In the genomic region with DNA sequence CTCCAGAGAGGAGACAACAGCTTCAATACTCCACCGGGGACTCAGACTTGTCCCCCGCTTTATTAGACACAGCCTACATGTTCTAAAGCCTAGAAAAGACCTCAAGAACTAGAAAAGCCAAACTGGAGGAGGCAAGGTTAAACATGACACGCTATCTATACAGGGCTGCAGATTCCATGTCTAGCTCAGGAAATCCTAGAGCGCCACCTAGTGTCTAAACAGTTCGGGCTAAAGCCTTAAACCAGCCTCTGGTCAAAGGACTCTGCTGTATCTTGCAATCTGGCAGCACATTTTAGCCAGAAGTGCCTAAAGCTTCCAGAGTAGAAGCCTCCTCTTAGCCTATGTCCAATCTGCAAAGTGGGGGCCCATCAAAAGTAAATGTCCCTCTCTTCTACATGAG, we compare ENCODE assay signal across 9 mouse cellular contexts. TPM values are rescaled to one million over a fixed set of nuclear protein-coding genes. Genes with fewer than 3 reads are reported as not detected.
DNase-seq lines count a peak whose midpoint lies in the region; ATAC-seq and TF ChIP-seq lines count a peak whose summit lies in the region.
"Had no signal": no experiment of that assay in that cellular context is flagged by ENCODE, and none has a peak within 500 bp of the region (broad histone marks: within the 10 kb centered on the region; RNA-seq: fewer than 3 reads in every experiment).

No protein-coding gene starts in this region.

- peak; percentile 62; the same call in 1 of the 2 replicates for TF ChIP-seq EP300 in heart, adult 2 months (IDR thresholded peaks at IDR 0.05; ENCODE audit: insufficient read depth, low read depth, low read length)

- H3K27me3 ChIP-seq in heart, adult 2 months (ENCODE audit: control insufficient read depth, insufficient read depth, low read length): no peaks in the 10 kb centered on the region
- no peaks in the 10 kb centered on the region; the same call in 1 of the 2 replicates for H3K27me3 ChIP-seq in kidney, embryonic 14.5 days (ENCODE audit: control insufficient read depth, insufficient read depth, low read length)
- no peaks in the 10 kb centered on the region for H3K27me3 ChIP-seq in limb, embryonic 15.5 days
- H3K27me3 ChIP-seq in midbrain, embryonic 16.5 days (ENCODE audit: control insufficient read depth, insufficient read depth, low read depth, low read length): no peaks in the 10 kb centered on the region
- H3K27me3 ChIP-seq: embryonic facial prominence, embryonic 12.5 days had no signal

- WGBS in heart, adult 2 months: 8% methylated on average over 5 of the region's 5 CpGs
- WGBS in kidney, embryonic 14.5 days: 5% methylated on average over 5 of the region's 5 CpGs
- 8% methylated on average over 5 of the region's 5 CpGs for WGBS in limb, embryonic 15.5 days
- WGBS in midbrain, embryonic 16.5 days: 8% methylated on average over 5 of the region's 5 CpGs

- no peak overlapping the region for H3K4me2 ChIP-seq in kidney, embryonic 14.5 days (replicated peaks; ENCODE audit: low read depth, low read length)
- H3K4me2 ChIP-seq in limb, embryonic 15.5 days: no peak overlapping the region
- no peak overlapping the region for H3K4me2 ChIP-seq in midbrain, embryonic 16.5 days (ENCODE audit: low read length)
- H3K4me2 ChIP-seq: embryonic facial prominence, embryonic 12.5 days had no signal

- no peaks in the 10 kb centered on the region for H3K9me3 ChIP-seq in kidney, embryonic 14.5 days (ENCODE audit: control insufficient read depth, low read length)
- H3K9me3 ChIP-seq in limb, embryonic 15.5 days: no peaks in the 10 kb centered on the region
- no peaks in the 10 kb centered on the region for H3K9me3 ChIP-seq in midbrain, embryonic 16.5 days (replicated peaks; ENCODE audit: control insufficient read depth, low read length, poor library complexity, severe bottlenecking)
- H3K9me3 ChIP-seq: embryonic facial prominence, embryonic 12.5 days had no signal

- no peaks in the 10 kb centered on the region for H3K4me1 ChIP-seq in heart, adult 2 months (ENCODE audit: control insufficient read depth, insufficient read depth, low read length)
- no peaks in the 10 kb centered on the region for H3K4me1 ChIP-seq in kidney, embryonic 14.5 days (ENCODE audit: control insufficient read depth, insufficient read depth, low read length)
- no peaks in the 10 kb centered on the region for H3K4me1 ChIP-seq in limb, embryonic 15.5 days
- no peaks in the 10 kb centered on the region for H3K4me1 ChIP-seq in midbrain, embryonic 16.5 days (ENCODE audit: control insufficient read depth, insufficient read depth, low read length)
- H3K4me1 ChIP-seq: embryonic facial prominence, embryonic 12.5 days had no signal

- TF ChIP-seq POLR2A in heart, adult 2 months (IDR thresholded peaks at IDR 0.05; ENCODE audit: insufficient read depth, low read depth, low read length): no peak

- H3K27ac ChIP-seq in heart, adult 2 months: no peak overlapping the region
- H3K27ac ChIP-seq in kidney, embryonic 14.5 days (ENCODE audit: low read depth, low read length): no peak overlapping the region
- H3K27ac ChIP-seq in limb, embryonic 15.5 days: no peak overlapping the region
- H3K27ac ChIP-seq in midbrain, embryonic 16.5 days (ENCODE audit: low read length): no peak overlapping the region
- H3K27ac ChIP-seq: embryonic facial prominence, embryonic 12.5 days had no signal

- H3K9ac ChIP-seq in heart, adult 2 months (ENCODE audit: low read depth, low read length): no peak overlapping the region
- no peak overlapping the region for H3K9ac ChIP-seq in kidney, embryonic 14.5 days (ENCODE audit: low read depth, low read length)
- no peak overlapping the region for H3K9ac ChIP-seq in limb, embryonic 15.5 days
- H3K9ac ChIP-seq in midbrain, embryonic 16.5 days (ENCODE audit: low read depth, low read length): no peak overlapping the region
- H3K9ac ChIP-seq: embryonic facial prominence, embryonic 12.5 days had no signal

- DNase-seq in 416B (ENCODE audit: low read depth): peak; percentile 92
- peak; percentile 88 for DNase-seq in adrenal gland, postnatal 14 days
- peak; percentile 72 for DNase-seq in embryo, embryonic 9.5 days (ENCODE audit: extremely low spot score)
- DNase-seq in heart, adult 2 months: peak; percentile 54 to 59
- DNase-seq in spleen, postnatal 4 days (ENCODE audit: low spot score in 2 of 2): peak; percentile 51 to 78

- peak; percentile 95 for TF ChIP-seq CTCF in heart, adult 2 months (IDR thresholded peaks at IDR 0.05)

- no peaks in the 10 kb centered on the region for H3K36me3 ChIP-seq in heart, adult 2 months (ENCODE audit: control insufficient read depth, insufficient read depth, low read length)
- H3K36me3 ChIP-seq in kidney, embryonic 14.5 days (ENCODE audit: control insufficient read depth, insufficient read depth, low read length): no peaks in the 10 kb centered on the region
- H3K36me3 ChIP-seq in limb, embryonic 15.5 days: no peaks in the 10 kb centered on the region
- H3K36me3 ChIP-seq in midbrain, embryonic 16.5 days (ENCODE audit: control insufficient read depth, insufficient read depth, low read length): no peaks in the 10 kb centered on the region
- H3K36me3 ChIP-seq: embryonic facial prominence, embryonic 12.5 days had no signal

- no peak overlapping the region for H3K4me3 ChIP-seq in heart, adult 2 months
- no peak overlapping the region for H3K4me3 ChIP-seq in kidney, embryonic 14.5 days (ENCODE audit: low read length)
- no peak overlapping the region for H3K4me3 ChIP-seq in limb, embryonic 15.5 days
- no peak overlapping the region for H3K4me3 ChIP-seq in midbrain, embryonic 16.5 days (ENCODE audit: low read depth, low read length)
- H3K4me3 ChIP-seq: embryonic facial prominence, embryonic 12.5 days had no signal

- intact Hi-C loops in heart, adult 2 months (cut with DNase I): loop anchor here (1.0 to 5.0 kb wide), 3 partner anchors 104 to 287 kb away; partner anchors contain the start of gene Fbxo22

- no peaks in the 10 kb centered on the region for H3K79me2 ChIP-seq in heart, adult 2 months (replicated peaks; ENCODE audit: control insufficient read depth, insufficient read depth, low read length)

- peak; percentile 81; the same call in 1 of the 2 replicates for ATAC-seq in kidney, embryonic 14.5 days (ENCODE audit: low FRiP score, low TSS enrichment)
- 0 out of 2 replicates have a peak, but pooled peaks have one; percentile 48 for ATAC-seq in limb, embryonic 15.5 days (ENCODE audit: insufficient number of reproducible peaks, low FRiP score, low TSS enrichment, low read depth)
- ATAC-seq in midbrain, embryonic 16.5 days: peak; percentile 89

RNA-seq across cellular contexts. Expression of gene Nrg4, which starts 15.1 kb away (rescaled TPM):
- 56.9 and 65.7 TPM in 2 replicates for total RNA-seq in adrenal gland, postnatal 14 days (2021)
- 1 to 10 TPM; 1.5 to 2.3 TPM for total RNA-seq in heart, adult 2 months (2021)
- polyA plus RNA-seq in heart, adult 2 months (2012; rRNA removed): 3.9 and 7.6 TPM in 2 replicates
- 0.86 and 1.3 TPM in 2 replicates for polyA plus RNA-seq in kidney, embryonic 14.5 days (2014; fragmentation: Nextera tagmentation; extraction: Ambion mirVana)
- 1.9 and 2.1 TPM in 2 replicates for polyA plus RNA-seq in limb, embryonic 15.5 days (2015; fragmentation: Nextera tagmentation; extraction: Ambion mirVana)
- polyA plus RNA-seq in midbrain, embryonic 16.5 days (2015; fragmentation: Nextera tagmentation; extraction: Ambion mirVana): 1.3 and 1.4 TPM in 2 replicates

RNA-seq across cellular contexts. Expression of gene Tmem266, which starts 15.2 kb away (rescaled TPM):
- 0.93 and 1.3 TPM in 2 replicates for total RNA-seq in adrenal gland, postnatal 14 days (2021)
- total RNA-seq in heart, adult 2 months (2021): 1 to 10 TPM; 1.5 to 2.0 TPM
- 2.5 and 3.3 TPM in 2 replicates for polyA plus RNA-seq in heart, adult 2 months (2012; rRNA removed)
- polyA plus RNA-seq in kidney, embryonic 14.5 days (2014; fragmentation: Nextera tagmentation; extraction: Ambion mirVana): 0.09 and 0.39 TPM in 2 replicates
- polyA plus RNA-seq in limb, embryonic 15.5 days (2015; fragmentation: Nextera tagmentation; extraction: Ambion mirVana): 0.65 and 0.90 TPM in 2 replicates
- polyA plus RNA-seq in midbrain, embryonic 16.5 days (2015; fragmentation: Nextera tagmentation; extraction: Ambion mirVana): 6.8 and 7.0 TPM in 2 replicates
